Mouse (Mus musculus): ENCODE measurements around the gene Col5a2. TPM values are rescaled to one million over a fixed set of nuclear protein-coding genes. Genes with fewer than 3 reads are reported as not detected.

Gene Col5a2
- polyA plus RNA-seq, 1 experiment from 2014 or later: 18.3 TPM

DNA sequence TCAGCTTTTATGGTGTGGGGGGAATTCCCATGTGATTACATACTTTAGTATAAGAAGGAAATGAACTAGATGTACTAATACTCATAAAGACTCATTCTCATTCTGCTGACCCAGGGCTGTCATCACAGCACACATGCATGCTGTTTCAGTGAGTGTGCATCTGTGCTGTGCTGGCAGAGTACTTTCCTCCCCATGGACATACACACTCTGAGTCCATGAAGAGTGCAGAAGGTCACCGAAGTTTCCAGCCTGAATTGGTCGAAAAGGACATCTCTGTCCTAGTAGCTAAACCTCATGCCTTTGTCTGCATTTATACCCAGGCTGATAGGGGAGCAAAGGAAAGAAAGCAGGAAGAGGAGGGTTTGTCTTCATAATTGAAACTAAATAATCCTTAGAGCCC is 83.2 kb downstream of the Col5a2 start:
- no peaks in the 10 kb centered on the region for H3K27me3 ChIP-seq (ENCODE audit: poor library complexity, severe bottlenecking)
- no peak for DNase-seq (ENCODE audit: extremely low spot score, low spot score)
- H3K4me3 ChIP-seq: no peak overlapping the region
- H3K9me3 ChIP-seq: no peaks in the 10 kb centered on the region
- WGBS: 83% methylated on average over 2 of the region's 2 CpGs
- no peak overlapping the region for H3K27ac ChIP-seq
- H3K36me3 ChIP-seq (replicated peaks): peaks cover 4% of the 10 kb centered on the region; the same call in 1 of the 2 replicates
- H3K4me1 ChIP-seq: no peaks in the 10 kb centered on the region

DNA sequence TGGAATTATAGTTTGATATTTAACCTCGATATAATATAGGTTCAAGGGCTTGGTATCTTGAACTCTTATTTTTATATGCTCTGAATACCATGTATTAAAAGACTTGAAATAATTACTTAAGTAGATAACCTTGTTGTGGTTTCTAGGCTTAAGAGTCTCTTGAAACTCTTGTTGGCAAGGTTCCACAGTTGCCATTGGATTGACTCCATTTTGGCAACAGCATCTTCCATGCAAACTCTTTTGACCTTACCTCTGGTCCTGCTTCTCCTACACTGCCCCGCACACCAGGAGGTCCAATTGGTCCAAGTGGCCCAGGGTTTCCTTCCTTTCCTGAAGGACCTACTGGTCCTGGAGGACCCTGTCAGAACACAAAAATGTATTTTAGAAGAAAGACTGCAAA is 121.2 kb downstream of the Col5a2 start:
- Histone ChIP-seq H3K27me3 (ENCODE audit: poor library complexity, severe bottlenecking) (no peaks in the 10 kb centered on the region), H3K36me3 (replicated peaks) (0 out of 2 replicates have a peak, but pooled peaks cover 3% of the 10 kb centered on the region), H3K9me3 (no peaks in the 10 kb centered on the region), H3K27ac (no peak overlapping the region), H3K4me1 (no peaks in the 10 kb centered on the region), H3K4me3 (no peak overlapping the region)
- 96% methylated on average over 2 of the region's 2 CpGs for WGBS
- DNase-seq (ENCODE audit: extremely low spot score, low spot score): no peak

DNA sequence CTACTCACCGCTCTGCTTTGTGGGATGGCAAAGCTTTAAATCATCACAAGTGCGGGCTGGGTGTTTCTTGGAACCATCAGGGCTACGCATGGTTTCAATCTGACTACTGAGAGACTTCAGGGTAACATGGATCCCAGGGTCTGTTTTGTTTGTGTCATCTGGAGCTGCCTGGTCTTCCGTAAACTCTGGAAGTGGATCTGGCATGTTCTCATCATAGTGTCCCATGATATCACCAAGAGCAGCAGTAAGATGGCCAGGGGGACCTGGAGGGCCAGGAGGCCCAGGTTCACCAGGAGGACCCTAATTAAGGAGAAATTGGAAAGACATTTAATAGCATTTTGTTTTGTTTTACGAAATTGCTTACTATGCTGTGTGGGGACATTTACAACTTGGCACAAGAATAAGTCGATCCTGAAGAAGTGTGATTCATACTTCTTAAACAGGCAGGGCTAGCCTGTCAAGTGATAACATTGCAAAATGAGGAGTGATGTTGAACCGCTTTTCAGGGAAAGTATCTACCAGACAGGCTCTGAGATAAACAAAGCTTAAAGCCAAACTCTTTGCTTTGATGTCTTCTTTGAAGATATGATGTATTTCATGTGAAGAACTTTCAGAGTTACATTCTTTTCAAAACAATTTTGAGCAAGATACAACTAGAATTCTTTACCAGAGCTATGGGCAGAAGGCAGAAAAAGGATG is 122.9 kb downstream of the Col5a2 start:
- Histone ChIP-seq H3K4me3 (no peak overlapping the region), H3K36me3 (replicated peaks) (peaks cover 5% of the 10 kb centered on the region; the same call in 1 of the 2 replicates), H3K27me3 (ENCODE audit: poor library complexity, severe bottlenecking) (no peaks in the 10 kb centered on the region), H3K4me1 (no peaks in the 10 kb centered on the region), H3K27ac (no peak overlapping the region), H3K9me3 (no peaks in the 10 kb centered on the region)
- WGBS: 82% methylated on average over 7 of the region's 7 CpGs
- no peak for DNase-seq (ENCODE audit: extremely low spot score, low spot score)

DNA sequence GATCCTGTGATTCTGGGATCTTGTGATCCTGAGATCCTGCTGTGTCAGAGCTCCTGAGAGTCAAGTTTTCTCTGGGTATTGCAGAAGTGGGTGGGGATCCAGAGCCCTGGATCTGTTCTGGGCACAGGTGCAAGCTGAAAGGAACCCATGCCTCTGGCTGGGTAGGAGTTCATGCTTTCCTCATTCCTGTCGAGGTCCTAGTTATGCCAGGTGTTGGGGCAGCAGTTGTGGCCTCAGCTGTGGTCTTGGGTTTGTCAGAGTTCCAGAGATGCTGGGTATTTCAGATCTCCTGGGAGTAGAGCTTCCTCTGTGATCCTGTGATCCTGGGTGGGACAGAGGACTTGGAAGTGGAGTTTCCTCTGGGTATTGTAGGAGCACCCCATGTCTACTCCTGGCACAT is 137.7 kb downstream of the Col5a2 start:
- Histone ChIP-seq H3K4me1 (no peaks in the 10 kb centered on the region), H3K4me3 (no peak overlapping the region), H3K36me3 (replicated peaks) (0 out of 2 replicates have a peak, but pooled peaks cover 3% of the 10 kb centered on the region), H3K9me3 (peaks cover 9% of the 10 kb centered on the region; the same call in 1 of the 2 replicates), H3K27ac (no peak overlapping the region), H3K27me3 (ENCODE audit: poor library complexity, severe bottlenecking) (no peaks in the 10 kb centered on the region)
- WGBS: 75% methylated on average over 1 of the region's 1 CpGs
- DNase-seq (ENCODE audit: extremely low spot score, low spot score): no peak

DNA sequence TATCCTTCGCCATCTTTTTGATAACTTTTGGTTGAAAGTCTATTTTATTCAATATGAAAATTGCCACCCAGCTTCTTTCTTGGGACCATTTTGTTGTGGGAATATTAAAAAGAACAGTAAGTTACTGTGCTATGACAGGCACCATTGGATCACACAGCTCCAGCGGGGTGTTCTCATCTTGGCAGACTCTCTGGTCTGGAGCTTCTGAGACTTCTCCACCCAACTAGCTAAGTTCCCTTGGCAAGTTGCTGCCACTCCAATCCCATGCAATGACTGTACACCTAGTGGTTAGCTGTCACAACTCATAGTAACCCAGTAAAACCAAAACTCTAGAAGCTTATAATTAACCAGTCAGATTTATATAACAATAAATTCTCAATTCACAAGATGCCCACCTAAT is 139.8 kb downstream of the Col5a2 start:
- H3K4me3 ChIP-seq: no peak overlapping the region
- WGBS: 98% methylated on average over 2 of the region's 2 CpGs
- 0 out of 2 replicates have a peak, but pooled peaks cover 3% of the 10 kb centered on the region for H3K36me3 ChIP-seq (replicated peaks)
- H3K9me3 ChIP-seq: no peaks in the 10 kb centered on the region
- H3K27ac ChIP-seq: no peak overlapping the region
- DNase-seq (ENCODE audit: extremely low spot score, low spot score): no peak
- H3K27me3 ChIP-seq (ENCODE audit: poor library complexity, severe bottlenecking): no peaks in the 10 kb centered on the region
- H3K4me1 ChIP-seq: no peaks in the 10 kb centered on the region

DNA sequence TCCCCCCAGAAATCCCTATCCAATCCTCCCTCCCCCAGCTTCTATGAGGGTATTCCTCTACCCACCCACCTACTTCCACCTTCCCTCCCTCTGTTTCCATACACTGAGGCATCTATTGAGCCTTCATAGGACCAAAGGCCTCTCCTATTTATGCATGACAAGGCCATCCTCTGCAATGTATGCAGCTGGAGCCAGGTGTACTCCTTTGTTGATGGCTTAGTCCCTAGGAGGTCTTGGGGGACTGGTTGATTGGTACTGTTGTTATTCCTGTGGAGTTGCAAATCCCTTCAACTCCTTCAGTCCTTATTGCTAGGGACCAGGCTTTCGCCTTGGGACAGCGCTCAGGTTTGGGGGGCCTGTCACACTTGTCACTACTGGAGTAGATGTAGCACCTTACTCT is 143.4 kb downstream of the Col5a2 start:
- no peaks in the 10 kb centered on the region for H3K9me3 ChIP-seq
- WGBS: 76% methylated on average over 2 of the region's 2 CpGs
- no peak overlapping the region for H3K27ac ChIP-seq
- no peaks in the 10 kb centered on the region for H3K36me3 ChIP-seq (replicated peaks)
- no peaks in the 10 kb centered on the region for H3K4me1 ChIP-seq
- H3K27me3 ChIP-seq (ENCODE audit: poor library complexity, severe bottlenecking): no peaks in the 10 kb centered on the region
- no peak overlapping the region for H3K4me3 ChIP-seq
- DNase-seq (ENCODE audit: extremely low spot score, low spot score): no peak

DNA sequence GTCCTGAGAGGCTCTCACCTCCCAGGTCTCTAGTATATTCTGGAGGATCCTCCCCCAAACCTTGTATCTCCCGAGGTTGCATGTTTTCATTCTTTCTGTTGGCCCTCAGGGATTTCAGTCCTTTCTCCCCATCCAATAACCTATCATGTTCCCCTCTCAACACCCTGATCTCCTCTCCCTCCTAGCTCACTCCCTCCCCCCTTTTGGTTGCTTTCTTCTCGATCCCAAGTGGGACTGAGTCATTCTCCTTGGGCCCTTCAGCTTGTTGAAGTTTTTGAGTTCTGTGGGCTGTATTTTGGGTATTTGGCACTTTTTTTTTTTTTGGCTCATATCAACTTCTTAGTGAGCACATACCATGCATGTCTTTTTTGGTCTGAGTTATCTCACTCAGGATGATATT is 143.9 kb downstream of the Col5a2 start:
- 77% methylated on average over 2 of the region's 2 CpGs for WGBS

DNA sequence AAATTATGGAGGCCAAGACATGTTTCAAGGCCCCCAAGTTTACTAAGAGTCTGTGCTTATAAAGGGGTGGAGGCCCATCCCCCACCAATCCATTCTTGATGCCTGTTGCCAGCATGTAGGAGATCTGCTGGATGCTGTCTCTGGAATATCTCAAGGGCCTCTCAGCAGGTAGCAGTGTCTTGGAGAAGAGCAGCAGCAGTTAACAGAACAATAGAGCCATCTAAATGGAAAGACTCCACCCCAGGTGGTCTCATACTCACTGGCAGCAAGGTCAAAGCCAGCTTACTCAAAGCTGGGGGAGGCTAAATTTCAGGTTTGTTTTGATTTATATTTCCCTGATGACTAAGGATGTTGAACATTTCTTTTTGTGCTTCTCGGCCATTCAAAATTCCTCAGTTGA is 145.1 kb downstream of the Col5a2 start:
- 89% methylated on average over 1 of the region's 1 CpGs for WGBS
- Histone ChIP-seq H3K4me1 (no peaks in the 10 kb centered on the region), H3K27ac (no peak overlapping the region), H3K27me3 (ENCODE audit: poor library complexity, severe bottlenecking) (no peaks in the 10 kb centered on the region), H3K4me3 (no peak overlapping the region), H3K36me3 (replicated peaks) (no peaks in the 10 kb centered on the region), H3K9me3 (no peaks in the 10 kb centered on the region)
- DNase-seq (ENCODE audit: extremely low spot score, low spot score): no peak

More for the DNA sequence above, 143.9 kb downstream of the Col5a2 start:
- H3K36me3 ChIP-seq (replicated peaks): no peaks in the 10 kb centered on the region
- DNase-seq (ENCODE audit: extremely low spot score, low spot score): no peak
- no peak overlapping the region for H3K27ac ChIP-seq
- H3K9me3 ChIP-seq: no peaks in the 10 kb centered on the region
- H3K4me3 ChIP-seq: no peak overlapping the region
- H3K27me3 ChIP-seq (ENCODE audit: poor library complexity, severe bottlenecking): no peaks in the 10 kb centered on the region
- no peaks in the 10 kb centered on the region for H3K4me1 ChIP-seq

DNA sequence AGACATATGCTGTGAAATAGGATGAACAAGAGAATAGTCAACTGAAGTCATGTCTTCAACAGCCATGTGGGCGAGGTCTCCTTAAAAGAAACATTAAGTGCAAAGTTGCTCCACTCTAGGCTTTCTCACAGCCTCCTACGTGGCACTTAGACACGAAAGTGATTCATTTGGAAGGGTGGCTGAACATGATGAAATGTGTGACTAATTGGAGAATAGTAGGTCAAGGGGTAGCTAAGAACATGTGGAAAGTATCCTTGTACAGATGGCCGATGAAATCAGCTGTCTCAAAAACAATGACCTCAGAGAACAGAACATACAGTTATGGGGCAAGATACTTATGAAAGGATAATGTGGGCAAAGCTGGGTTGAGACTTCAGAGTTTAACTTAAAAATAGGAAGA is 147.1 kb downstream of the Col5a2 start:
- H3K4me1 ChIP-seq: no peaks in the 10 kb centered on the region
- WGBS: 78% methylated on average over 4 of the region's 4 CpGs

DNA sequence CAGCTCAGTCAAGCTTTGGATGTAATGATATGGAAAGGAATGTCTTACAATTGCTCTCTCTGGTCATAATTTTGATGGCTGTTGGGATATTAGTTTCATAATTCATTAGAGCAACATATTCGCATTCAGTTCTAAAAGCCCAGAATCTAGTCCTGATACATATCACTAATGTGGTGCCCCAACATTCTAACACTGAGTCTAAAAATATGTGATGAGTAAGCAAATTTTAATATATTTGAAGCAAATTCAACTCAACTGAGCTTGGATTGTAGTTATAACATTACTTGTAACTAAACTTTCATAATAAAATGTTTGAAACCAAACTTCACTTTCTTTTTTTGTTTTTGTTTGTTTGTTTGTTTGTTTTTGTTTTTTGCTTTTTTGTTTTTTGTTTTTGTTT is 173.9 kb downstream of the Col5a2 start:
- Histone ChIP-seq H3K4me3 (no peak overlapping the region), H3K36me3 (replicated peaks) (peaks cover 5% of the 10 kb centered on the region; the same call in 1 of the 2 replicates), H3K9me3 (no peaks in the 10 kb centered on the region), H3K27ac (no peak overlapping the region), H3K4me1 (no peaks in the 10 kb centered on the region), H3K27me3 (ENCODE audit: poor library complexity, severe bottlenecking) (no peaks in the 10 kb centered on the region)
- 91% methylated on average over 1 of the region's 1 CpGs for WGBS
- no peak for DNase-seq (ENCODE audit: extremely low spot score, low spot score)

More for the DNA sequence above, 147.1 kb downstream of the Col5a2 start:
- H3K4me3 ChIP-seq: no peak overlapping the region
- H3K9me3 ChIP-seq: no peaks in the 10 kb centered on the region
- no peak for DNase-seq (ENCODE audit: extremely low spot score, low spot score)
- no peak overlapping the region for H3K27ac ChIP-seq
- H3K36me3 ChIP-seq (replicated peaks): no peaks in the 10 kb centered on the region
- H3K27me3 ChIP-seq (ENCODE audit: poor library complexity, severe bottlenecking): no peaks in the 10 kb centered on the region

Other genes starting within 250 kb of the Col5a2 start
- gene Col3a1, start 191.7 kb downstream of the Col5a2 start, polyA plus RNA-seq (2016; fragmentation: Nextera tagmentation; extraction: Ambion mirVana): 291 and 293 TPM in 2 replicates

Measured in forebrain, embryonic 10.5 days (tissue).